Mouse (Mus musculus): ENCODE data around the gene Susd2. TPM values are rescaled to one million over a fixed set of nuclear protein-coding genes. Genes with fewer than 3 reads are reported as not detected.

Gene Susd2
- total and polyA plus RNA-seq, 3 experiments: 10.7 to 31.3 (median 13.5) TPM

GRCm38 (mm10) chr10:75657165-75657564 is 13.4 kb upstream of the Susd2 start:
- DNase-seq: no peak

- DNase-seq: no peak
Observed at GRCm38 (mm10) chr10:75654053-75654452, 10.2 kb upstream of the Susd2 start.

- DNase-seq: no peak
Observed at GRCm38 (mm10) chr10:75651381-75652068, 7.7 kb upstream of the Susd2 start.

- DNase-seq: no peak
Observed at GRCm38 (mm10) chr10:75650306-75650902, 6.6 kb upstream of the Susd2 start.

- DNase-seq: no peak
Observed at GRCm38 (mm10) chr10:75649406-75649995, 5.7 kb upstream of the Susd2 start.

GRCm38 (mm10) chr10:75649001-75649400 is 5.2 kb upstream of the Susd2 start:
- DNase-seq: no peak

GRCm38 (mm10) chr10:75648091-75648490 is 4.3 kb upstream of the Susd2 start:
- DNase-seq: no peak

GRCm38 (mm10) chr10:75647362-75647761 is 3.6 kb upstream of the Susd2 start:
- peak; percentile 15 for DNase-seq

- no peak for DNase-seq
Observed at GRCm38 (mm10) chr10:75646406-75646805, 2.6 kb upstream of the Susd2 start.

- DNase-seq: no peak
Observed at GRCm38 (mm10) chr10:75645616-75646015, 1.8 kb upstream of the Susd2 start.

GRCm38 (mm10) chr10:75642891-75643290 is 917 bp downstream of the Susd2 start:
- no peak for DNase-seq

- DNase-seq: no peak
Observed at GRCm38 (mm10) chr10:75642436-75642835, 1.4 kb downstream of the Susd2 start.

GRCm38 (mm10) chr10:75641721-75642222 is 2.0 kb downstream of the Susd2 start:
- DNase-seq: no peak

GRCm38 (mm10) chr10:75637711-75638110 is 6.1 kb downstream of the Susd2 start:
- DNase-seq: no peak

- DNase-seq: no peak
Observed at GRCm38 (mm10) chr10:75636084-75636786, 7.6 kb downstream of the Susd2 start.

- peak; percentile 81 for DNase-seq
Observed at GRCm38 (mm10) chr10:75635693-75636055, 8.1 kb downstream of the Susd2 start.

- DNase-seq: no peak
Observed at GRCm38 (mm10) chr10:75635019-75635692, 8.7 kb downstream of the Susd2 start.

- DNase-seq: no peak
Observed at GRCm38 (mm10) chr10:75634610-75635009, 9.2 kb downstream of the Susd2 start.

- no peak for DNase-seq
Observed at GRCm38 (mm10) chr10:75633576-75634139, 10.2 kb downstream of the Susd2 start.

- no peak for DNase-seq
Observed at GRCm38 (mm10) chr10:75633048-75633447, 10.8 kb downstream of the Susd2 start.

- peak; percentile 37 for DNase-seq
Observed at GRCm38 (mm10) chr10:75632633-75633032, 11.2 kb downstream of the Susd2 start.

- DNase-seq: peak; percentile 87
Observed at GRCm38 (mm10) chr10:75627490-75627889, 16.3 kb downstream of the Susd2 start.
